Mouse (Mus musculus) neural tube, embryonic 11.5 days (tissue): ENCODE results near the gene Tinagl1. TPM values are rescaled to one million over a fixed set of nuclear protein-coding genes. Genes with fewer than 3 reads are reported as not detected.

Source experiments
- polyA plus RNA-seq: library from polyadenylated mRNA; unstranded; fragments of >200 nt; fragmentation: Nextera tagmentation; extraction: Ambion mirVana; gene quantifications from 2 replicates; pipeline ENCODE4 v1.2.1, GENCODE M21; 2014

Gene Tinagl1
- polyA plus RNA-seq, 1 experiment from 2014 or later = 4.7 TPM

Other genes with a start within 250 kb of the Tinagl1 start
- gene Spocd1, start 245.9 kb downstream of the Tinagl1 start, polyA plus RNA-seq = not detected in 2 replicates
- gene Adgrb2, start 190.3 kb downstream of the Tinagl1 start, polyA plus RNA-seq = 2.5 and 2.8 TPM in 2 replicates
- gene Col16a1, start 127.3 kb downstream of the Tinagl1 start, polyA plus RNA-seq = 3.7 and 5.2 TPM in 2 replicates
- gene Pef1, start 72.6 kb downstream of the Tinagl1 start, polyA plus RNA-seq = 73.5 and 75.0 TPM in 2 replicates
- gene Hcrtr1, start 35.8 kb downstream of the Tinagl1 start, polyA plus RNA-seq = 0.20 and 0.49 TPM in 2 replicates
- gene Gm853, start 47.3 kb upstream of the Tinagl1 start, polyA plus RNA-seq = not detected in 2 replicates
- gene Serinc2, start 104.1 kb upstream of the Tinagl1 start, polyA plus RNA-seq = 58.5 and 60.1 TPM in 2 replicates
- 31.5 and 32.7 TPM in 2 replicates for gene Fabp3, start 133.5 kb upstream of the Tinagl1 start, polyA plus RNA-seq
- gene Gm10570, start 133.6 kb upstream of the Tinagl1 start, polyA plus RNA-seq = not detected in 2 replicates
- 76.3 and 79.9 TPM in 2 replicates for gene Zcchc17, start 184.8 kb upstream of the Tinagl1 start, polyA plus RNA-seq
- 200 and 201 TPM in 2 replicates for gene Snrnp40, start 185.0 kb upstream of the Tinagl1 start, polyA plus RNA-seq